Mouse (Mus musculus) MEL (cell line): ENCODE measurements at regions not wholly inside any gene's neighbourhood (a gene's known extent, or its start where the extent isn't known, plus 50 kb on each side); places are given as distances from the start of the nearest gene placed in this dataset.

ENCODE experiments used
- DNase-seq: peaks from one replicate; pipeline ENCODE4 v3.0.0; 2011; ENCODE audit warnings: low read depth, low spot score
- H3K27ac ChIP-seq: 2 replicates; pipeline ENCODE4 v1.5.1; 2012; ENCODE audit warnings: low read depth, mild to moderate bottlenecking, control low read depth, low read length, moderate library complexity; ENCODE audit not compliant: control insufficient read depth
- H3K27me3 ChIP-seq, 2 experiments: fragments of 150-350 bp in 1 of 2; sonication (generic) in 1 of 2; 2 replicates each; pipeline ENCODE4 v1.6.1; 2012; ENCODE audit warnings: low read length in 2 of 2, mild to moderate bottlenecking in 2 of 2, improper control_type of control experiment in 1 of 2, moderate library complexity in 1 of 2; ENCODE audit not compliant: insufficient read depth in 2 of 2, control insufficient read depth in 1 of 2
- H3K36me3 ChIP-seq, 2 experiments: 2 replicates each; pipeline ENCODE4 v1.6.1; 2012 to 2014; ENCODE audit warnings: low read length in 2 of 2, improper control_type of control experiment in 1 of 2, inconsistent platforms in 1 of 2, mild to moderate bottlenecking in 1 of 2; ENCODE audit not compliant: insufficient read depth in 2 of 2, control insufficient read depth in 1 of 2
- H3K4me1 ChIP-seq, 2 experiments: fragments of 150-350 bp in 1 of 2; sonication (generic) in 1 of 2; 2 replicates each; pipeline ENCODE4 v1.6.1; 2012; ENCODE audit warnings: low read length in 2 of 2, improper control_type of control experiment in 1 of 2, mild to moderate bottlenecking in 1 of 2; ENCODE audit not compliant: insufficient read depth in 2 of 2, control insufficient read depth in 1 of 2
- H3K4me3 ChIP-seq, 2 experiments: fragments of 150-350 bp in 1 of 2; sonication (generic) in 1 of 2; 2 replicates each; pipeline ENCODE4 v1.5.1; 2012; ENCODE audit warnings: low read depth in 2 of 2, low read length in 2 of 2, mild to moderate bottlenecking in 2 of 2, moderate library complexity in 2 of 2, control low read depth in 1 of 2, improper control_type of control experiment in 1 of 2; ENCODE audit not compliant: control insufficient read depth in 1 of 2, insufficient read depth in 1 of 2
- H3K79me2 ChIP-seq: 2 replicates; pipeline ENCODE4 v1.6.1; 2012; ENCODE audit warnings: mild to moderate bottlenecking, low read length, moderate library complexity; ENCODE audit not compliant: control insufficient read depth, poor library complexity, insufficient read depth
- H3K9ac ChIP-seq: 2 replicates; pipeline ENCODE4 v1.6.1; 2012; ENCODE audit warnings: low read depth, mild to moderate bottlenecking, control low read depth, low read length, moderate library complexity; ENCODE audit not compliant: control insufficient read depth, poor library complexity, severe bottlenecking
- H3K9me3 ChIP-seq: fragments of 150-350 bp; sonication (generic); replicated peaks from 2 replicates; pipeline ENCODE4 v1.6.1; 2012; ENCODE audit warnings: mild to moderate bottlenecking, low read length, improper control_type of control experiment, moderate library complexity; ENCODE audit not compliant: insufficient read depth
- BHLHE40 ChIP-seq: IDR thresholded peaks from 2 replicates; pipeline ENCODE4 v1.6.1; 2012; ENCODE audit warnings: low read depth, mild to moderate bottlenecking, inconsistent platforms, low read length, improper control_type of control experiment, borderline replicate concordance
- CHD2 ChIP-seq: IDR thresholded peaks from 2 replicates; pipeline ENCODE4 v1.6.1; 2011; ENCODE audit warnings: low read length, improper control_type of control experiment
- CTCF ChIP-seq, 3 experiments: IDR thresholded peaks in 2 of 3; conservative IDR thresholded peaks in 1 of 3; 2 replicates each; pipeline ENCODE4 v1.5.1; 2011 to 2012; ENCODE audit warnings: low read length in 3 of 3, low read depth in 2 of 3, mild to moderate bottlenecking in 2 of 3, improper control_type of control experiment in 1 of 3, inconsistent platforms in 1 of 3, mixed read lengths in 1 of 3, moderate library complexity in 1 of 3; ENCODE audit not compliant: control insufficient read depth in 1 of 3, insufficient read depth in 1 of 3, poor library complexity in 1 of 3, severe bottlenecking in 1 of 3
- E2F4 ChIP-seq: IDR thresholded peaks from 2 replicates; pipeline ENCODE4 v1.6.1; 2011; ENCODE audit warnings: low read depth, low read length, improper control_type of control experiment, borderline replicate concordance
- GABPA ChIP-seq: IDR thresholded peaks from 2 replicates; pipeline ENCODE4 v1.6.1; 2012; ENCODE audit warnings: low read depth, mild to moderate bottlenecking, inconsistent platforms, low read length, improper control_type of control experiment, moderate library complexity
- HCFC1 ChIP-seq: IDR thresholded peaks from 2 replicates; pipeline ENCODE4 v1.6.1; 2012; ENCODE audit warnings: low read depth, mild to moderate bottlenecking, inconsistent platforms, low read length, improper control_type of control experiment, moderate library complexity
- JUND ChIP-seq: IDR thresholded peaks from 2 replicates; pipeline ENCODE4 v1.6.1; 2011; ENCODE audit warnings: low read depth, mild to moderate bottlenecking, improper control_type of control experiment, low read length
- KAT2A ChIP-seq: conservative IDR thresholded peaks from 2 replicates; pipeline ENCODE4 v1.6.1; 2012; ENCODE audit warnings: low read depth, low read length, improper control_type of control experiment, inconsistent platforms
- MAFK ChIP-seq: IDR thresholded peaks from 2 replicates; pipeline ENCODE4 v1.6.1; 2011; ENCODE audit warnings: low read depth, mild to moderate bottlenecking, low read length, improper control_type of control experiment, borderline replicate concordance
- MAZ ChIP-seq: IDR thresholded peaks from 2 replicates; pipeline ENCODE4 v1.6.1; 2012; ENCODE audit warnings: low read depth, mild to moderate bottlenecking, inconsistent platforms, low read length, improper control_type of control experiment
- MYB ChIP-seq: IDR thresholded peaks from 2 replicates; pipeline ENCODE4 v1.6.1; 2011; ENCODE audit warnings: mild to moderate bottlenecking, low read depth, low read length, improper control_type of control experiment
- NELFE ChIP-seq: IDR thresholded peaks from 2 replicates; pipeline ENCODE4 v1.6.1; 2011; ENCODE audit warnings: low read depth, low read length, improper control_type of control experiment
- POLR2A ChIP-seq, 2 experiments: IDR thresholded peaks; 2 replicates each; pipeline ENCODE4 v1.6.1; 2011 to 2012; ENCODE audit warnings: low read length in 2 of 2, mild to moderate bottlenecking in 2 of 2, control low read depth in 1 of 2, improper control_type of control experiment in 1 of 2, low read depth in 1 of 2, moderate library complexity in 1 of 2; ENCODE audit not compliant: control insufficient read depth in 1 of 2, insufficient read depth in 1 of 2, poor library complexity in 1 of 2
- POLR2AphosphoS2 ChIP-seq: IDR thresholded peaks from 2 replicates; pipeline ENCODE4 v1.6.1; 2011; ENCODE audit warnings: low read length, improper control_type of control experiment
- RAD21 ChIP-seq: IDR thresholded peaks from 2 replicates; pipeline ENCODE4 v1.6.1; 2011; ENCODE audit warnings: mild to moderate bottlenecking, low read depth, low read length, improper control_type of control experiment
- SIN3A ChIP-seq: IDR thresholded peaks from 2 replicates; pipeline ENCODE4 v1.6.1; 2012; ENCODE audit warnings: low read length, improper control_type of control experiment, inconsistent platforms
- UBTF ChIP-seq: IDR thresholded peaks from 2 replicates; pipeline ENCODE4 v1.6.1; 2012; ENCODE audit warnings: low read depth, mild to moderate bottlenecking, inconsistent platforms, low read length, improper control_type of control experiment, moderate library complexity, borderline replicate concordance; ENCODE audit not compliant: insufficient read depth
- USF1 ChIP-seq: IDR thresholded peaks from 2 replicates; pipeline ENCODE4 v1.6.1; 2014; ENCODE audit warnings: low read depth, mild to moderate bottlenecking, inconsistent platforms, low read length, improper control_type of control experiment, moderate library complexity
- USF2 ChIP-seq, 2 experiments: IDR thresholded peaks; 2 replicates each; pipeline ENCODE4 v1.6.1; 2011 to 2012; ENCODE audit warnings: improper control_type of control experiment in 2 of 2, low read length in 2 of 2, borderline replicate concordance in 1 of 2, inconsistent platforms in 1 of 2, low read depth in 1 of 2, mild to moderate bottlenecking in 1 of 2; ENCODE audit not compliant: insufficient read depth in 1 of 2
- ZC3H11A ChIP-seq: IDR thresholded peaks from 2 replicates; pipeline ENCODE4 v1.6.1; 2012; ENCODE audit warnings: low read depth, mild to moderate bottlenecking, inconsistent platforms, low read length, improper control_type of control experiment
- ZKSCAN1 ChIP-seq: IDR thresholded peaks from 2 replicates; pipeline ENCODE4 v1.6.1; 2012; ENCODE audit warnings: low read depth, mild to moderate bottlenecking, inconsistent platforms, low read length, improper control_type of control experiment, moderate library complexity
- ZNF384 ChIP-seq: IDR thresholded peaks from 2 replicates; pipeline ENCODE4 v1.6.1; 2012; ENCODE audit warnings: low read depth, mild to moderate bottlenecking, inconsistent platforms, low read length, improper control_type of control experiment

GRCm38 (mm10) chr10:98231017-98231416 lies 504.5 kb upstream of the C030005K15Rik start:
- Histone ChIP-seq H3K27ac (no peak overlapping the region), H3K4me3 (no peak overlapping the region), H3K9me3 (no peaks in the 10 kb centered on the region), H3K4me1 (no peaks in the 10 kb centered on the region), H3K36me3 (no peaks in the 10 kb centered on the region), H3K9ac (no peak overlapping the region), H3K79me2 (no peaks in the 10 kb centered on the region), H3K27me3 (no peaks in the 10 kb centered on the region)
- no peak for DNase-seq
- TF ChIP-seq POLR2A (IDR thresholded peaks at IDR 0.05; ENCODE audit: control insufficient read depth in 1 of 2, insufficient read depth in 1 of 2, low read depth in 1 of 2, low read length in 2 of 2, poor library complexity in 1 of 2) (no peak), MYB (no peak), USF1 (no peak), POLR2AphosphoS2 (no peak), USF2 (IDR thresholded peaks at IDR 0.05; ENCODE audit: borderline replicate concordance in 1 of 2, insufficient read depth in 1 of 2, low read depth in 1 of 2, low read length in 2 of 2) (no peak), NELFE (no peak), SIN3A (no peak), JUND (no peak), MAZ (no peak)

GRCm38 (mm10) chr10:98231705-98232235 lies 505.2 kb upstream of the C030005K15Rik start:
- DNase-seq, result no peak
- Histone ChIP-seq H3K27ac (no peak overlapping the region), H3K4me3 (no peak overlapping the region), H3K9ac (no peak overlapping the region), H3K4me1 (no peaks in the 10 kb centered on the region), H3K36me3 (no peaks in the 10 kb centered on the region), H3K79me2 (no peaks in the 10 kb centered on the region)
- TF ChIP-seq ZC3H11A (no peak), RAD21 (no peak), UBTF (no peak), ZKSCAN1 (no peak), POLR2A (IDR thresholded peaks at IDR 0.05; ENCODE audit: control insufficient read depth in 1 of 2, insufficient read depth in 1 of 2, low read depth in 1 of 2, low read length in 2 of 2, poor library complexity in 1 of 2) (no peak), USF1 (no peak), USF2 (IDR thresholded peaks at IDR 0.05; ENCODE audit: borderline replicate concordance in 1 of 2, insufficient read depth in 1 of 2, low read depth in 1 of 2, low read length in 2 of 2) (no peak), E2F4 (no peak), CTCF (IDR thresholded peaks at IDR 0.05 in 2 of 3, conservative IDR thresholded peaks at IDR 0.05 in 1 of 3; ENCODE audit: control insufficient read depth in 1 of 3, insufficient read depth in 1 of 3, low read depth in 2 of 3, low read length in 3 of 3, poor library complexity in 1 of 3, severe bottlenecking in 1 of 3) (no peak), HCFC1 (no peak), CHD2 (no peak), KAT2A (no peak), ZNF384 (no peak), SIN3A (no peak), MAFK (no peak), BHLHE40 (no peak), POLR2AphosphoS2 (no peak), MAZ (no peak), GABPA (no peak), MYB (no peak)
- TF ChIP-seq, all 39 proteins: peak for 0
- Histone ChIP-seq H3K9me3 (no peaks in the 10 kb centered on the region), H3K27me3 (no peaks in the 10 kb centered on the region)
